ENCODE assay signal across 20 mouse cellular contexts in genomic region chr3:55887829-55888210, GRCm38 (mm10).
DNase-seq lines count a peak whose midpoint lies in the region; ATAC-seq and TF ChIP-seq lines count a peak whose summit lies in the region.
"Had no signal": no experiment of that assay in that cellular context is flagged by ENCODE, and none has a peak within 500 bp of the region (broad histone marks: within the 10 kb centered on the region; RNA-seq: fewer than 3 reads in every experiment).

No protein-coding gene starts in this region.

- H3K4me3 ChIP-seq in kidney, postnatal 0 days (replicated peaks; ENCODE audit: low read depth, low read length): no peak overlapping the region
- no peak overlapping the region for H3K4me3 ChIP-seq in embryonic fibroblast, embryonic 13.5 days (ENCODE audit: insufficient read depth, low read length)
- H3K4me3 ChIP-seq in myocyte: no peak overlapping the region
- H3K4me3 ChIP-seq in forebrain, embryonic 10.5 days: no peak overlapping the region
- H3K4me3 ChIP-seq: embryonic facial prominence, embryonic 12.5 days; gastrocnemius, adult 2 months; hindbrain, embryonic 10.5 days; hindbrain, embryonic 13.5 days; intestine, embryonic 15.5 days had no signal

- H3K27ac ChIP-seq in kidney, postnatal 0 days: no peak overlapping the region
- H3K27ac ChIP-seq in embryonic fibroblast, embryonic 13.5 days (ENCODE audit: insufficient read depth, low read length): peak overlapping the region; percentile 70; the same call in 1 of the 2 replicates
- no peak overlapping the region for H3K27ac ChIP-seq in forebrain, embryonic 10.5 days
- H3K27ac ChIP-seq: embryonic facial prominence, embryonic 12.5 days; gastrocnemius, adult 2 months; hindbrain, embryonic 10.5 days; intestine, embryonic 15.5 days had no signal

- no peaks in the 10 kb centered on the region for H3K4me1 ChIP-seq in kidney, postnatal 0 days (replicated peaks; ENCODE audit: insufficient read depth, low read length)
- peaks cover 8% of the 10 kb centered on the region for H3K4me1 ChIP-seq in embryonic fibroblast, embryonic 13.5 days (ENCODE audit: control insufficient read depth, insufficient read depth, low read length)
- peaks cover 4% of the 10 kb centered on the region; the same call in 1 of the 2 replicates for H3K4me1 ChIP-seq in forebrain, embryonic 10.5 days
- H3K4me1 ChIP-seq: hindbrain, embryonic 10.5 days; hindbrain, embryonic 13.5 days; intestine, embryonic 15.5 days had no signal

- no peaks in the 10 kb centered on the region for H3K27me3 ChIP-seq in kidney, postnatal 0 days (ENCODE audit: insufficient read depth, low read length)
- H3K27me3 ChIP-seq in myocyte (ENCODE audit: control insufficient read depth, insufficient read depth, insufficient read length): no peaks in the 10 kb centered on the region
- H3K27me3 ChIP-seq in forebrain, embryonic 10.5 days (ENCODE audit: poor library complexity, severe bottlenecking): no peaks in the 10 kb centered on the region
- H3K27me3 ChIP-seq: embryonic facial prominence, embryonic 12.5 days; hindbrain, embryonic 13.5 days; intestine, embryonic 15.5 days; Patski had no signal

- DNase-seq in kidney, postnatal 0 days (ENCODE audit: low spot score): peak; percentile 11
- DNase-seq in kidney, adult 18-20 months: no peak
- no peak for DNase-seq in forebrain, embryonic 10.5 days (ENCODE audit: extremely low spot score, low spot score)
- DNase-seq: cerebellum, adult 18-20 months; cerebellum, adult 9-10 months; cerebellum, postnatal 14 days; forebrain, postnatal 0 days; gastrocnemius, adult 2 months; gastrocnemius, postnatal 14 days had no signal

- no peaks in the 10 kb centered on the region for H3K9me3 ChIP-seq in kidney, postnatal 0 days (replicated peaks; ENCODE audit: low read length)
- H3K9me3 ChIP-seq in forebrain, embryonic 10.5 days: no peaks in the 10 kb centered on the region
- H3K9me3 ChIP-seq: embryonic facial prominence, embryonic 12.5 days; hindbrain, embryonic 10.5 days; hindbrain, embryonic 13.5 days; intestine, embryonic 15.5 days had no signal

- ATAC-seq in kidney, postnatal 0 days (replicated peaks; ENCODE audit: low FRiP score, low read depth): no peak
- no peak for ATAC-seq in megakaryocyte-erythroid progenitor cell, adult 5-6 weeks (replicated peaks; ENCODE audit: low FRiP score, low TSS enrichment, poor library complexity, severe bottlenecking)
- ATAC-seq: forebrain, embryonic 14.5 days; forebrain, postnatal 0 days; hindbrain, embryonic 16.5 days; intestine, embryonic 15.5 days had no signal

- WGBS in kidney, postnatal 0 days: 71% methylated on average over 2 of the region's 2 CpGs
- WGBS in forebrain, embryonic 10.5 days: 69% methylated on average over 2 of the region's 2 CpGs

- no peak overlapping the region for H3ac ChIP-seq in myocyte (ENCODE audit: control insufficient read depth, insufficient read length)

- TF ChIP-seq POLR2A in embryonic fibroblast, embryonic 13.5 days (IDR thresholded peaks at IDR 0.05; ENCODE audit: low read depth, low read length): no peak
- TF ChIP-seq POLR2A in myocyte (IDR thresholded peaks at IDR 0.05; ENCODE audit: insufficient read length, low read depth): no peak

- H3K9ac ChIP-seq in kidney, postnatal 0 days (ENCODE audit: low read depth, low read length): no peak overlapping the region
- H3K9ac ChIP-seq: embryonic facial prominence, embryonic 12.5 days; forebrain, postnatal 0 days; hindbrain, embryonic 13.5 days; intestine, embryonic 15.5 days had no signal

- no peaks in the 10 kb centered on the region for H3K36me3 ChIP-seq in kidney, postnatal 0 days (ENCODE audit: insufficient read depth, low read length)
- no peaks in the 10 kb centered on the region for H3K36me3 ChIP-seq in myocyte (ENCODE audit: control insufficient read depth, insufficient read depth)
- no peaks in the 10 kb centered on the region for H3K36me3 ChIP-seq in forebrain, embryonic 10.5 days (replicated peaks)
- H3K36me3 ChIP-seq: embryonic facial prominence, embryonic 12.5 days; hindbrain, embryonic 10.5 days; intestine, embryonic 15.5 days had no signal

- no peak for TF ChIP-seq CTCF in kidney, postnatal 0 days (IDR thresholded peaks at IDR 0.05; ENCODE audit: low read depth)
- TF ChIP-seq CTCF in embryonic fibroblast, embryonic 13.5 days (IDR thresholded peaks at IDR 0.05; ENCODE audit: borderline replicate concordance, insufficient read depth, low read length): no peak

- H3K79me2 ChIP-seq in myocyte (ENCODE audit: control insufficient read depth, insufficient read depth): no peaks in the 10 kb centered on the region

- H3K4me2 ChIP-seq in kidney, postnatal 0 days (ENCODE audit: low read length): no peak overlapping the region
- peak overlapping the region; percentile 45 for H3K4me2 ChIP-seq in myocyte (ENCODE audit: low read depth)
- H3K4me2 ChIP-seq: embryonic facial prominence, embryonic 12.5 days; heart, embryonic 11.5 days; hindbrain, embryonic 13.5 days; intestine, embryonic 15.5 days had no signal

TF ChIP-seq in myocyte, 11 proteins besides CTCF, POLR2A, EP300 and RAD21:
- TF ChIP-seq CEBPB (IDR thresholded peaks at IDR 0.05; ENCODE audit: insufficient read depth, poor library complexity, severe bottlenecking) (no peak), MYOG (IDR thresholded peaks at IDR 0.05; ENCODE audit: control insufficient read depth in 1 of 3, insufficient read depth in 1 of 3, insufficient read length in 2 of 3, low read depth in 2 of 3) (no peak), MYOD1 (IDR thresholded peaks at IDR 0.05; ENCODE audit: control insufficient read depth in 1 of 3, insufficient read length in 2 of 3, low read depth in 2 of 3) (no peak), MAX (IDR thresholded peaks at IDR 0.05; ENCODE audit: low read depth) (no peak), POLR2AphosphoS2 (IDR thresholded peaks at IDR 0.05; ENCODE audit: insufficient read length, low read depth) (no peak), E2F4 (IDR thresholded peaks at IDR 0.05; ENCODE audit: insufficient read depth) (no peak), TCF3 (IDR thresholded peaks at IDR 0.05; ENCODE audit: insufficient read length, low read depth) (no peak), SRF (IDR thresholded peaks at IDR 0.05; ENCODE audit: control insufficient read depth, insufficient read length, low read depth) (no peak), REST (IDR thresholded peaks at IDR 0.05; ENCODE audit: insufficient read depth, insufficient read length) (no peak), TCF12 (IDR thresholded peaks at IDR 0.05; ENCODE audit: insufficient read depth, poor library complexity, severe bottlenecking) (no peak), USF1 (IDR thresholded peaks at IDR 0.05; ENCODE audit: low read depth) (no peak)
